Mouse (Mus musculus) MEL (cell line): Measurements from ENCODE around the gene Cpne2. TPM values are rescaled to one million over a fixed set of nuclear protein-coding genes. Genes with fewer than 3 reads are reported as not detected.
A peak's percentile ranks its signal among the peaks of the same experiment; 100 is the strongest.

Source experiments
- DNase-seq: peaks from one replicate; pipeline ENCODE4 v3.0.0; 2011; ENCODE audit warnings: low read depth, low spot score
- H3K27ac ChIP-seq: 2 replicates; pipeline ENCODE4 v1.5.1; 2012; ENCODE audit warnings: low read depth, mild to moderate bottlenecking, control low read depth, low read length, moderate library complexity; ENCODE audit not compliant: control insufficient read depth
- H3K27me3 ChIP-seq, 2 experiments: fragments of 150-350 bp in 1 of 2; sonication (generic) in 1 of 2; 2 replicates each; pipeline ENCODE4 v1.6.1; 2012; ENCODE audit warnings: low read length in 2 of 2, mild to moderate bottlenecking in 2 of 2, improper control_type of control experiment in 1 of 2, moderate library complexity in 1 of 2; ENCODE audit not compliant: insufficient read depth in 2 of 2, control insufficient read depth in 1 of 2
- H3K36me3 ChIP-seq, 2 experiments: 2 replicates each; pipeline ENCODE4 v1.6.1; 2012 to 2014; ENCODE audit warnings: low read length in 2 of 2, improper control_type of control experiment in 1 of 2, inconsistent platforms in 1 of 2, mild to moderate bottlenecking in 1 of 2; ENCODE audit not compliant: insufficient read depth in 2 of 2, control insufficient read depth in 1 of 2
- H3K4me1 ChIP-seq, 2 experiments: fragments of 150-350 bp in 1 of 2; sonication (generic) in 1 of 2; 2 replicates each; pipeline ENCODE4 v1.6.1; 2012; ENCODE audit warnings: low read length in 2 of 2, improper control_type of control experiment in 1 of 2, mild to moderate bottlenecking in 1 of 2; ENCODE audit not compliant: insufficient read depth in 2 of 2, control insufficient read depth in 1 of 2
- H3K4me3 ChIP-seq, 2 experiments: fragments of 150-350 bp in 1 of 2; sonication (generic) in 1 of 2; 2 replicates each; pipeline ENCODE4 v1.5.1; 2012; ENCODE audit warnings: low read depth in 2 of 2, low read length in 2 of 2, mild to moderate bottlenecking in 2 of 2, moderate library complexity in 2 of 2, control low read depth in 1 of 2, improper control_type of control experiment in 1 of 2; ENCODE audit not compliant: control insufficient read depth in 1 of 2, insufficient read depth in 1 of 2
- H3K79me2 ChIP-seq: 2 replicates; pipeline ENCODE4 v1.6.1; 2012; ENCODE audit warnings: mild to moderate bottlenecking, low read length, moderate library complexity; ENCODE audit not compliant: control insufficient read depth, poor library complexity, insufficient read depth
- H3K9ac ChIP-seq: 2 replicates; pipeline ENCODE4 v1.6.1; 2012; ENCODE audit warnings: low read depth, mild to moderate bottlenecking, control low read depth, low read length, moderate library complexity; ENCODE audit not compliant: control insufficient read depth, poor library complexity, severe bottlenecking
- H3K9me3 ChIP-seq: fragments of 150-350 bp; sonication (generic); replicated peaks from 2 replicates; pipeline ENCODE4 v1.6.1; 2012; ENCODE audit warnings: mild to moderate bottlenecking, low read length, improper control_type of control experiment, moderate library complexity; ENCODE audit not compliant: insufficient read depth
- CHD1 ChIP-seq: IDR thresholded peaks from 2 replicates; pipeline ENCODE4 v1.6.1; 2012; ENCODE audit warnings: low read depth, mild to moderate bottlenecking, inconsistent platforms, low read length, improper control_type of control experiment
- CHD2 ChIP-seq: IDR thresholded peaks from 2 replicates; pipeline ENCODE4 v1.6.1; 2011; ENCODE audit warnings: low read length, improper control_type of control experiment
- CTCF ChIP-seq, 3 experiments: IDR thresholded peaks in 2 of 3; conservative IDR thresholded peaks in 1 of 3; 2 replicates each; pipeline ENCODE4 v1.5.1; 2011 to 2012; ENCODE audit warnings: low read length in 3 of 3, low read depth in 2 of 3, mild to moderate bottlenecking in 2 of 3, improper control_type of control experiment in 1 of 3, inconsistent platforms in 1 of 3, mixed read lengths in 1 of 3, moderate library complexity in 1 of 3; ENCODE audit not compliant: control insufficient read depth in 1 of 3, insufficient read depth in 1 of 3, poor library complexity in 1 of 3, severe bottlenecking in 1 of 3
- E2F4 ChIP-seq: IDR thresholded peaks from 2 replicates; pipeline ENCODE4 v1.6.1; 2011; ENCODE audit warnings: low read depth, low read length, improper control_type of control experiment, borderline replicate concordance
- ELF1 ChIP-seq: IDR thresholded peaks from 2 replicates; pipeline ENCODE4 v1.6.1; 2014; ENCODE audit warnings: low read depth, mild to moderate bottlenecking, inconsistent platforms, low read length, improper control_type of control experiment, moderate library complexity
- EP300 ChIP-seq, 2 experiments: IDR thresholded peaks; 2 replicates each; pipeline ENCODE4 v1.6.1; 2011; ENCODE audit warnings: improper control_type of control experiment in 2 of 2, low read length in 2 of 2, low read depth in 1 of 2, mild to moderate bottlenecking in 1 of 2
- ETS1 ChIP-seq: IDR thresholded peaks from 2 replicates; pipeline ENCODE4 v1.6.1; 2012; ENCODE audit warnings: low read depth, mild to moderate bottlenecking, inconsistent platforms, low read length, improper control_type of control experiment, moderate library complexity
- GABPA ChIP-seq: IDR thresholded peaks from 2 replicates; pipeline ENCODE4 v1.6.1; 2012; ENCODE audit warnings: low read depth, mild to moderate bottlenecking, inconsistent platforms, low read length, improper control_type of control experiment, moderate library complexity
- GATA1 ChIP-seq: IDR thresholded peaks from 2 replicates; pipeline ENCODE4 v1.6.1; 2011; ENCODE audit warnings: low read depth, low read length, improper control_type of control experiment
- JUND ChIP-seq: IDR thresholded peaks from 2 replicates; pipeline ENCODE4 v1.6.1; 2011; ENCODE audit warnings: low read depth, mild to moderate bottlenecking, improper control_type of control experiment, low read length
- KAT2A ChIP-seq: conservative IDR thresholded peaks from 2 replicates; pipeline ENCODE4 v1.6.1; 2012; ENCODE audit warnings: low read depth, low read length, improper control_type of control experiment, inconsistent platforms
- MAFK ChIP-seq: IDR thresholded peaks from 2 replicates; pipeline ENCODE4 v1.6.1; 2011; ENCODE audit warnings: low read depth, mild to moderate bottlenecking, low read length, improper control_type of control experiment, borderline replicate concordance
- MAX ChIP-seq: IDR thresholded peaks from 2 replicates; pipeline ENCODE4 v1.6.1; 2011; ENCODE audit warnings: low read length, improper control_type of control experiment
- MAZ ChIP-seq: IDR thresholded peaks from 2 replicates; pipeline ENCODE4 v1.6.1; 2012; ENCODE audit warnings: low read depth, mild to moderate bottlenecking, inconsistent platforms, low read length, improper control_type of control experiment
- MEF2A ChIP-seq: IDR thresholded peaks from 2 replicates; pipeline ENCODE4 v1.6.1; 2014; ENCODE audit warnings: low read depth, mild to moderate bottlenecking, inconsistent platforms, low read length, improper control_type of control experiment; ENCODE audit not compliant: poor library complexity, insufficient replicate concordance, severe bottlenecking; ENCODE audit errors: extremely low read depth
- MXI1 ChIP-seq: IDR thresholded peaks from 2 replicates; pipeline ENCODE4 v1.6.1; 2011; ENCODE audit warnings: mild to moderate bottlenecking, low read depth, low read length, improper control_type of control experiment
- MYB ChIP-seq: IDR thresholded peaks from 2 replicates; pipeline ENCODE4 v1.6.1; 2011; ENCODE audit warnings: mild to moderate bottlenecking, low read depth, low read length, improper control_type of control experiment
- MYC ChIP-seq: IDR thresholded peaks from 2 replicates; pipeline ENCODE4 v1.6.1; 2011; ENCODE audit warnings: low read depth, mild to moderate bottlenecking, low read length, improper control_type of control experiment, moderate library complexity
- NELFE ChIP-seq: IDR thresholded peaks from 2 replicates; pipeline ENCODE4 v1.6.1; 2011; ENCODE audit warnings: low read depth, low read length, improper control_type of control experiment
- NRF1 ChIP-seq: IDR thresholded peaks from 2 replicates; pipeline ENCODE4 v1.6.1; 2014; ENCODE audit warnings: low read depth, mild to moderate bottlenecking, inconsistent platforms, low read length, improper control_type of control experiment, moderate library complexity; ENCODE audit not compliant: poor library complexity, insufficient read depth, severe bottlenecking
- POLR2A ChIP-seq, 2 experiments: IDR thresholded peaks; 2 replicates each; pipeline ENCODE4 v1.6.1; 2011 to 2012; ENCODE audit warnings: low read length in 2 of 2, mild to moderate bottlenecking in 2 of 2, control low read depth in 1 of 2, improper control_type of control experiment in 1 of 2, low read depth in 1 of 2, moderate library complexity in 1 of 2; ENCODE audit not compliant: control insufficient read depth in 1 of 2, insufficient read depth in 1 of 2, poor library complexity in 1 of 2
- POLR2AphosphoS2 ChIP-seq: IDR thresholded peaks from 2 replicates; pipeline ENCODE4 v1.6.1; 2011; ENCODE audit warnings: low read length, improper control_type of control experiment
- POLR2AphosphoS5 ChIP-seq: IDR thresholded peaks from 2 replicates; pipeline ENCODE4 v1.6.1; 2012; ENCODE audit warnings: low read depth, borderline replicate concordance, mild to moderate bottlenecking, inconsistent platforms, low read length, moderate library complexity, mixed read lengths
- RAD21 ChIP-seq: IDR thresholded peaks from 2 replicates; pipeline ENCODE4 v1.6.1; 2011; ENCODE audit warnings: mild to moderate bottlenecking, low read depth, low read length, improper control_type of control experiment
- RCOR1 ChIP-seq: IDR thresholded peaks from 2 replicates; pipeline ENCODE4 v1.6.1; 2012; ENCODE audit warnings: low read depth, mild to moderate bottlenecking, inconsistent platforms, low read length, improper control_type of control experiment
- SIN3A ChIP-seq: IDR thresholded peaks from 2 replicates; pipeline ENCODE4 v1.6.1; 2012; ENCODE audit warnings: low read length, improper control_type of control experiment, inconsistent platforms
- TAL1 ChIP-seq: IDR thresholded peaks from 2 replicates; pipeline ENCODE4 v1.6.1; 2012; ENCODE audit warnings: mild to moderate bottlenecking, inconsistent platforms, low read length, moderate library complexity, mixed read lengths
- TBP ChIP-seq: IDR thresholded peaks from 2 replicates; pipeline ENCODE4 v1.8.0; 2011; ENCODE audit warnings: low read depth, low read length, improper control_type of control experiment
- TCF12 ChIP-seq: IDR thresholded peaks from 2 replicates; pipeline ENCODE4 v1.6.1; 2014; ENCODE audit warnings: low read depth, mild to moderate bottlenecking, inconsistent platforms, low read length, improper control_type of control experiment, moderate library complexity
- UBTF ChIP-seq: IDR thresholded peaks from 2 replicates; pipeline ENCODE4 v1.6.1; 2012; ENCODE audit warnings: low read depth, mild to moderate bottlenecking, inconsistent platforms, low read length, improper control_type of control experiment, moderate library complexity, borderline replicate concordance; ENCODE audit not compliant: insufficient read depth
- USF1 ChIP-seq: IDR thresholded peaks from 2 replicates; pipeline ENCODE4 v1.6.1; 2014; ENCODE audit warnings: low read depth, mild to moderate bottlenecking, inconsistent platforms, low read length, improper control_type of control experiment, moderate library complexity
- USF2 ChIP-seq, 2 experiments: IDR thresholded peaks; 2 replicates each; pipeline ENCODE4 v1.6.1; 2011 to 2012; ENCODE audit warnings: improper control_type of control experiment in 2 of 2, low read length in 2 of 2, borderline replicate concordance in 1 of 2, inconsistent platforms in 1 of 2, low read depth in 1 of 2, mild to moderate bottlenecking in 1 of 2; ENCODE audit not compliant: insufficient read depth in 1 of 2
- ZC3H11A ChIP-seq: IDR thresholded peaks from 2 replicates; pipeline ENCODE4 v1.6.1; 2012; ENCODE audit warnings: low read depth, mild to moderate bottlenecking, inconsistent platforms, low read length, improper control_type of control experiment
- ZKSCAN1 ChIP-seq: IDR thresholded peaks from 2 replicates; pipeline ENCODE4 v1.6.1; 2012; ENCODE audit warnings: low read depth, mild to moderate bottlenecking, inconsistent platforms, low read length, improper control_type of control experiment, moderate library complexity
- ZMIZ1 ChIP-seq: IDR thresholded peaks from 2 replicates; pipeline ENCODE4 v1.6.1; 2012; ENCODE audit warnings: low read depth, mild to moderate bottlenecking, inconsistent platforms, low read length, improper control_type of control experiment, moderate library complexity
- ZNF384 ChIP-seq: IDR thresholded peaks from 2 replicates; pipeline ENCODE4 v1.6.1; 2012; ENCODE audit warnings: low read depth, mild to moderate bottlenecking, inconsistent platforms, low read length, improper control_type of control experiment
- polyA plus RNA-seq, 2 experiments: library from polyadenylated mRNA; stranded (reverse) in 1 of 2; unstranded in 1 of 2; fragments of >175 nt in 1 of 2; fragments of >200 nt in 1 of 2; gene quantifications; 2 replicates each; pipeline versions ENCODE4 v1.2.1 to v1.2.4; 2012; ENCODE audit warnings: low replicate concordance in 2 of 2, low read depth in 1 of 2; ENCODE audit not compliant: insufficient read length in 2 of 2, insufficient read depth in 1 of 2, missing spikeins in 1 of 2
- total RNA-seq: library from RNA; depleted of rRNA; stranded (reverse); fragments of 300-350 nt; gene quantifications from 2 replicates; pipeline ENCODE4 v1.2.3, GENCODE M21; 2012

The Cpne2 gene
- total and polyA plus RNA-seq, 3 experiments, result 19.1 to 29.7 TPM; not detected in 1

DNA sequence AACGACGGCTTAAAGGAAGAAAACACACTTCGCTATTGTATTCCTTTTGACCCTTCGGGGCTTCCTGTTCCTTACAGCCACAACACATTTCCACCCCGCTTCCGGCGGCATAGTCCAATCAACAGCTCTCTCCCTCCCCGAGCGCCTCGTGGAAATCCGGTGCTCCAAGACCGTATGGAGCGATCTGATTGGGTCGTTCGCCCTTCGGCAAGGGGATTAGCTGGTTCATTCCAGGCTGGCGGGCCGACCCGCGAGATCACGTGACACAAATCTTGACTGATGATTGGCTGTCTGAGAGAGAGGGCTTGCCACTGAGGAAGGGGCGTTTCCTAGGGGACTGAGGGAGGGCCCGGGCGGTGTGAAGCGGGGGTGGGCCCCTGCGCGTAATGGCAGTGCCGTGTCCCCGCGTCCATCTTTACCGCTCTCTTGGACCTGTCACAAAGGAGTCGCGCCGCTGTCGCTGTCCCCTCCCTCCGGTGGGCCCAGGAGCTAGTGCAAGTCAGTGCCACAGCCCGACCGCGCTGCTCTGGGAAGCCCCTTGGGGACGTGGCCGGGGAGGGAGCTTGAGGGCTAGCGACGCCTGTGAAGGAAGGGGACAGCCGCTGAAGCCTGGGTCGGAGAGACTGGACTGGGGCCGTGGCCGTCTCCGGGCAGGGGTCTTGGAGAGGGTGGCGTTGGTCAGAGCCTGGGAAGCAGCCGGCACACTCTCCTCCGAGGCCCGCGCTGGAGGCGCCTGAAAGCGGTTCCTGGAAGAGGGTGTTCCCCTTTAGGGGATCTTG lies 69.0 kb downstream of the Cpne2 start, which contains the start of the genes Rspry1 and Fam192a:
TSS of gene Rspry1 (plus strand) at position 331 of the 779 bp plus-strand sequence.
TSS of gene Fam192a (minus strand) at position 391 of the 779 bp plus-strand sequence.
- peaks cover 64% of the 10 kb centered on the region for H3K79me2 ChIP-seq
- DNase-seq, result peak; percentile 99
- peaks cover 3 to 6% of the 10 kb centered on the region in 2 experiments; a peak in 3 of 4 replicates for H3K4me1 ChIP-seq
- H3K9ac ChIP-seq, result peak within 1 kb of the TSS; percentile 80
- H3K4me3 ChIP-seq, result peak within 1 kb of the TSS; percentile 76 to 80
- peaks cover 0 to 24% of the 10 kb centered on the region in 2 experiments; a peak in 3 of 4 replicates for H3K36me3 ChIP-seq
- H3K9me3 ChIP-seq, result no peaks in the 10 kb centered on the region
- H3K27me3 ChIP-seq, result no peaks in the 10 kb centered on the region
- peak within 1 kb of the TSS; percentile 80 for H3K27ac ChIP-seq
- TF ChIP-seq GATA1 (no peak), TAL1 (no peak), MXI1 (peak; percentile 88), JUND (no peak), CTCF (IDR thresholded peaks at IDR 0.05 in 2 of 3, conservative IDR thresholded peaks at IDR 0.05 in 1 of 3; ENCODE audit: control insufficient read depth in 1 of 3, insufficient read depth in 1 of 3, low read depth in 2 of 3, low read length in 3 of 3, poor library complexity in 1 of 3, severe bottlenecking in 1 of 3) (no peak), E2F4 (no peak), MAFK (no peak), POLR2AphosphoS5 (no peak), USF1 (peak; percentile 99), EP300 (IDR thresholded peaks at IDR 0.05; ENCODE audit: low read depth in 1 of 2, low read length in 2 of 2) (no peak), KAT2A (peak; percentile 65; the same call in 1 of the 2 replicates), TBP (peak; percentile 70; the same call in 1 of the 2 replicates), NELFE (peak; percentile 70), MYB (no peak), MAX (peak; percentile 73), GABPA (no peak), POLR2AphosphoS2 (peak; percentile 54; the same call in 1 of the 2 replicates), ZMIZ1 (peak; percentile 72; the same call in 1 of the 2 replicates), RAD21 (no peak), CHD2 (peak; percentile 31; the same call in 1 of the 2 replicates), ZC3H11A (no peak), MAZ (peak; percentile 27; the same call in 1 of the 2 replicates), TCF12 (no peak; the same call in 1 of the 2 replicates), NRF1 (no peak), ZNF384 (no peak), ELF1 (peak; percentile 95), RCOR1 (no peak), UBTF (no peak), SIN3A (peak; percentile 98), USF2 (IDR thresholded peaks at IDR 0.05; ENCODE audit: borderline replicate concordance in 1 of 2, insufficient read depth in 1 of 2, low read depth in 1 of 2, low read length in 2 of 2) (peak; percentile 85 to 88), CHD1 (no peak), MEF2A (no peak), POLR2A (IDR thresholded peaks at IDR 0.05; ENCODE audit: control insufficient read depth in 1 of 2, insufficient read depth in 1 of 2, low read depth in 1 of 2, low read length in 2 of 2, poor library complexity in 1 of 2) (peak; percentile 61 to 84), ZKSCAN1 (no peak), ETS1 (no peak), MYC (peak; percentile 83)
